Mouse (Mus musculus): ENCODE data around the gene Wwox.

- no peak for TF ChIP-seq EP300 (IDR thresholded peaks at IDR 0.05)
- no peak for TF ChIP-seq CTCF (IDR thresholded peaks at IDR 0.05)
Observed at GRCm38 (mm10) chr8:114790754-114791153, 351.3 kb downstream of the Wwox start.

All from lung, postnatal 0 days (tissue).